Mouse (Mus musculus) adrenal gland, adult 8-10 months (tissue): ENCODE results near the gene Nrxn1. TPM values are rescaled to one million over a fixed set of nuclear protein-coding genes. Genes with fewer than 3 reads are reported as not detected.

Experiments used
- DNase-seq: peaks from one replicate; pipeline ENCODE4 v3.0.0; 2022
- total RNA-seq, 4 experiments: library from RNA; stranded (reverse); gene quantifications; 2 replicates each; pipeline ENCODE4 v1.2.4; 2022

Nrxn1 gene
- total RNA-seq, 4 experiments from 2014 or later: 14.2 to 45.2 (median 31.2) TPM

- DNase-seq: no peak
Observed at GRCm38 (mm10) chr17:90962904-90963531, 129.9 kb downstream of the Nrxn1 start.

GRCm38 (mm10) chr17:90955221-90955620 is 137.7 kb downstream of the Nrxn1 start:
- no peak for DNase-seq

DNA sequence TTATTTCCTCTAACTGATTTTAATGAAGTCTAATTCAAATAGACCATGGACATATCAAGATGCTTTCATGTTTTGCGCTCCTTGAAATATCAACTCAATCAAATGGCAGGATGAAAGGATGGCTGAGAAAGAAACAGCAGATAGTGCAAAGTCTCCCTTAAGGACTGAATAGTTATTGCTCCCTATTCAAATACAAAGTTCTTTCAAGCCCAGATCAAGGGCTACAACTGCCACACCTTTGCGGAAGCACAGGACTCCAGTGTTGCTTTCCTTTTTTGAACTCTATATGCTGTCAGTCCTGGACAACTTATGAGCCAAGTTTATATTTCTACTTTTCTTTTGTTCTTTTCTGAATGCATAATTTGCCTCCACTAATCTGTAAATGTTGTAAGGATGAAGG is 157.9 kb downstream of the Nrxn1 start:
- no peak for DNase-seq

GRCm38 (mm10) chr17:90913320-90913719 is 179.6 kb downstream of the Nrxn1 start:
- DNase-seq: no peak

GRCm38 (mm10) chr17:90912746-90913145 is 180.1 kb downstream of the Nrxn1 start:
- DNase-seq: no peak

DNA sequence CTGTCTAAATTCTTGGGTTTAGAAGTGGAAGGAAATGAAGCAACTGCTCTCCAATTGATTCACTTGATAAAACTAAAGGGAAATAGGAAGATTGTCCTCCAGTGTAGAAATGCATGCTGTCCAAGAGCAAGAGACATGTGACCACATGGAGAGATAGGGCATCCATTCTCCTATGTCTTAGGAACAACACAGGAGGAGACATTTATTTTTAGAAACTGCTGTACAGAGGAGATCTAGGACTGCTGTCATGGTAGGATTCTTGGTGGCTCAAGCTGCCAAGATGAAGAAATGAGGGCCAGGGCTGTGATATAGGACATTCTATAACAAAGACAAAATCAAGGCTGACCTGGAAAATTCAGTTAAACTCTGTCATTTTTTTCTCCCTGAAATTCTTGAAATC is 180.5 kb downstream of the Nrxn1 start:
- DNase-seq: no peak

GRCm38 (mm10) chr17:90906118-90907093 is 186.5 kb downstream of the Nrxn1 start:
- DNase-seq: no peak

GRCm38 (mm10) chr17:90905143-90905542 is 187.7 kb downstream of the Nrxn1 start:
- no peak for DNase-seq

DNA sequence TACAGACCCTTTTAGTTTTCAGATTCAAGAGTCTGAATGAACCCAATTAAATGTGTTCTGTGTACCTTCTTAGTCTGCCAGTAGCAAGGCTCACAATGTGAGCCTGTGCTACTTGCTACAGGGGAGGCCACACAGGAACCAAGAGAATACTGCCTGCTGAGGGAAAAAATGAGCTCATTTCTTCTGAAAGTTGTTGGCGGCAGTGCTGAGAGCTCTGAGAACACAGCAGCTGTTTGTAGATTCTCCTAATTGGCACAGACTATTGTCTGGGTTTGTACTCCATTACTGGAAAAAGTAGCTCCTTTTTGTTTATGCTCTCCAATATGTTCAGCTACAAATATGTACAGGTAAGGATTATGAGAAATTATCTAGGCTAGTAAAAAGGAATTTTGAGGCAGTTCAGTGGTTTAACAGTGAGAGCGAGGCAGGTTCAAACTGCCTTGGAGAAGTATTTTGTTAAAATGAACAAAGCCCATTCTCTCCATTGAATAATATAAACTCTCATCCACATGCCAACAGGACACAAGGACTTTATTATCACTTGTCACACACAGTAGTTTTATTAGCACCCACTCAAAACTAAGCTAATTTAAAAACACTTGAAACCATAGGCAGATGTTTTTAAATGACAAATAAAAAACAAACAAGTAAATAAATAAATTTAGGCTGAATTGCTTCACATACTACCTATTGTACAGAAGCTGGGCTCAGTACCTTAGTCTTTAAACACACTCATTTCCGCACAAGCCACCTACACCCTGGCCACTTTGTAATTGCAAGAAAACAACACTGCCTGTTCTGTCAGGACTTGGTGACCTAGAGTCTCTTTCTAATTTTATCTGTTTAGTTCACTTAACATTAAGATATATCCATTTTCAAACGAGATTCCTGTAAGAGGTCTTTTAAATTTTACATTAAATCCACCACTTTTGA is 200.3 kb downstream of the Nrxn1 start:
- no peak for DNase-seq

- no peak for DNase-seq
Observed at GRCm38 (mm10) chr17:90891711-90892110, 201.2 kb downstream of the Nrxn1 start.

DNA sequence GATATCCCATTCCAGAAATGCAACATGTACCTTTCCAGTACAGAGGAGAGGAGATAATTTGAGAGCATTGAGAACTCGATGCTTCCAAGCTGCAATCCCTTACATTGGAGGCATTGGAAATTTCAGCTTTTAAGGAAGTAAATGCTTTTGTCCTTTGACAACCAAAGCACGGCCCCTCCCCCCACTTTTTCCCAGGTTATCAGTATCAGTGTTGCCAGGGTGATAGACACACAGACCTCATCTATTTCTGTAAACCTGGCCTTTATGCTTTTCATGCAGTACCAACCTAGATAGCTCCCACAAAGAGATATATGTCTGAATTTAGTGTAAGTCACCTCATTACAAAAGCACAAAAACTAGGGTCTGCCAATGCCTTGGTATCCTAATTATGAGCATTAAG is 235.6 kb downstream of the Nrxn1 start:
- no peak for DNase-seq

DNA sequence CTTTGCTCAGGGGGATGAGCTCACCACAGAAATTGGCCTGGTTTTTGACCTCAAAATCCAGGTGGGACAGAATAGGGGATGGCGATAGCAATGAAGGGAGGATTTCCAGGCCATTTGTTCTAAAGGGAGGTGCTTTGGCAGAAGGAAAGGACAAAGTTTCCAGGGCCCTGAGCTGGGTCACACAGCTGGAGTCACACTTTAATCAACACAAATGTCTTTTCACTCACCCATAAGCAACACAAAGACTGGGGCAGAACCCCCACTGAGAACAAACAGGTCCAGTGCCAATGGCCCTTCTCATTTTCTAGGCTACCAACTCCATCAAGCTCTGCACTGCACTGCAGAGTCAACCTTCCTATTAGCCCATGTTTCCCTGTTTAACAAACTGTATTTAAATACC is 249.0 kb downstream of the Nrxn1 start:
- DNase-seq: no peak

GRCm38 (mm10) chr17:90843072-90843611 is 249.7 kb downstream of the Nrxn1 start:
- no peak for DNase-seq

- DNase-seq: no peak
Observed at GRCm38 (mm10) chr17:90837022-90837414, 255.9 kb downstream of the Nrxn1 start.

DNA sequence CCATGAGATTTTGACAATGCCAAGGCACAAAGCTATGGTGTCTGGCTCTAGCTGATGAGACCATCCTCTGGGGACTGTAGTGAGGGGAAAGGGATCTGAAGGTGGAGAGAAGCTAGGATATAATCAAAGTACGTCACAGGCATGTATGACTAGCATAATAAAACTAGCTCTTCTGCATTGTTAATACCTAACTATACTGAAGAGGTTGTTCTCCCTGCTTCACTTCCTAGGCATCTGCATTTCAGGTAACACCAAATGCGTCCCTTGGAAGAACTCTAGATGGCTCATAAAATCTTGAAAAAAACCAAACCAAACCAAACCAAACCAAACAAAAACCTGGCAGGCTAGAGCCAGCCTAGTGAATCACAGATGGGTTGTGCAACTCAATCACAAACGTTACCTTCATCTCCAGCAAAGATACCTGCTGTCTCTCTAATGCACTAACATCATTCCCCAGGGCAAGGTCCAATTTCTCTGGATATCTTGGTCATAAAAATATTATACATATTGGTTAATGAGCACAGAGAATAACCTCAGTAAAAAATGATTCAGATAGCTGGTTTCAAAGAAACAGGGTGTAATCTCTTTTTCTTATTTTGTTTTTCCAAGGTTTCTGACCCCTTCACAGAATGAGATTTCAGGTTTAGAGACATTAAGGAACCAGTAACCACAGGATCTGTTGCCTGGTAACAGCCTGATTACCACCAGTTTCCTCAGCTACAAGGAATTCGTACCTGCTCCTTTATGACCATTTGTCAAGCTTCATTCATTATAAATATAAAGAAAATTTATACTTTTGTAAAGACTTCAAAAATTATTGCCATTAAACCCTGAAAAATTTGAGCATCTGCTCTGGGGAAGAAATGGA is 256.5 kb downstream of the Nrxn1 start:
- no peak for DNase-seq

GRCm38 (mm10) chr17:90818340-90818739 is 274.5 kb downstream of the Nrxn1 start:
- no peak for DNase-seq

DNA sequence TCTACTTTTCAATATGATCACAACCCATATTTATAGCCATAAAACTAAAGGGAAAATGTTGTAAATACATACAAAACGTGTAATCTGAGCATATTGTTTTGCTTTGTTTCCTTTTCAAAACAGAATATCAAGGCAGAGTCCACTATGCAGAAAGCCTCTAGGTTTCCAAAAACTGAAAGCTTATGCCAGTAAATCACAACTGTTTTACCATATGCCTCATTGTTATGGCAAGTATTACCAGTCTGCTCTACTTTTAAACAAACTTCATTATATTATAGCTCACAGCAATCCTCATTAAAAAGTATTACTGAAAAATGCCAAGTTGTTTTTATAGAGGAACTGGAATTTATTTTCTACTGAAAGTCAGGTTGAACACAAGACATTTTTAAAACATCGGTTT is 275.0 kb downstream of the Nrxn1 start:
- no peak for DNase-seq

DNA sequence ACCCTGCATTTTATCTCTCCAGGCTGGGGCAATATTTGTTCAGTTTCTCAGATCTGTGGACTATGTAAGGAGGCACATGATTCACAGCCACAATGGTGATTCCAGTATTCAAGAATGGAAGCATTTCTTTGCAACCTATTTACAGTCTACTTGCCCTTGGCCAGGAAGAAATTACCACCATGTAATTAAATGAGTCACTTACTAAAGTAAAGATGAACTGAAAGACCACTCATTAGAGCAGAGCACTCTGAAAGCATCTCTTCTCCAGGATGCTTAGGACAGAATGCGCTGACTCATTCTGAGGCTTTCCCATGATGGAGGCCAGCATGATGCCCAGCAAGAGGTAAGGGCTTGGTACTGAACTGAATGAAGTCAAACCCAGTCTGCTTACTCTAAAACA is 277.6 kb downstream of the Nrxn1 start:
- DNase-seq: no peak

- DNase-seq: no peak
Observed at GRCm38 (mm10) chr17:90813760-90814159, 279.1 kb downstream of the Nrxn1 start.

- no peak for DNase-seq
Observed at GRCm38 (mm10) chr17:90812485-90812884, 280.4 kb downstream of the Nrxn1 start.
